Mouse (Mus musculus) bone marrow, adult 2 months (tissue): ENCODE measurements around the gene Gm28434.

ENCODE experiments used
- CTCF ChIP-seq: fragments of 200-500 bp; IDR thresholded peaks from 2 replicates; pipeline ENCODE4 v1.5.1; 2011; ENCODE audit warnings: low read length, control low read depth; ENCODE audit not compliant: control insufficient read depth, insufficient read depth
- POLR2A ChIP-seq: fragments of 200-500 bp; IDR thresholded peaks from 2 replicates; pipeline ENCODE4 v1.6.1; 2011; ENCODE audit warnings: low read depth, mild to moderate bottlenecking, control low read depth, low read length, borderline replicate concordance; ENCODE audit not compliant: control insufficient read depth

DNA sequence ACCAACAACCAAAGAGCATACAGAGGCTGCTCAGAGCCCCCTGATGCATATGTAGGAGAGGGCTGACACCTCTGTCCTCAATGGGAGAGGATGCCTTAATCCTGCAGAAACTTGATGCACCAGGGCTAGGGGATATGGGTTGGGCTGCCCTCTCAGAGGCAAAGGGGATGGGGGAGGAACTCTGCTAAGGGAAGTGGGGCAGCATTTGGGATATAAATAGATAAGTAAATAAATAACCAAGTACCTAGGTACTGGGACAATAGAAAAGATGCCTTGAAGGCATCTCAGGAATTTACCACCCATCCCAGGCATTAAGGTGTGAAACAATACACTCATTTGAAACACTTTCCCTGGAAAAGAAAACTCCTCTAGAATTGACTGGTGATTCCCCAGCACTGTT is 17.5 kb upstream of the Gm28434 start:
- TF ChIP-seq CTCF: no peak
- TF ChIP-seq POLR2A: no peak
